Mouse (Mus musculus): ENCODE data around the gene Nfil3. TPM values are rescaled to one million over a fixed set of nuclear protein-coding genes. Genes with fewer than 3 reads are reported as not detected.

The Nfil3 gene
- total and polyA plus RNA-seq, 3 experiments = 23.5 to 34.6 (median 30.0) TPM

- Histone ChIP-seq H3K9ac (ENCODE audit: insufficient read depth, low read depth) (no peak overlapping the region), H3K4me1 (ENCODE audit: control insufficient read depth in 1 of 2, insufficient read depth in 2 of 2) (peaks cover 29 to 77% of the 10 kb centered on the region in 2 experiments), H3K4me2 (ENCODE audit: insufficient read depth, low read depth, poor library complexity, severe bottlenecking) (no peak overlapping the region), H3K36me3 (replicated peaks in 1 of 2; ENCODE audit: control insufficient read depth in 1 of 2, insufficient read depth in 1 of 2, low read length in 1 of 2) (peaks cover 26 to 78% of the 10 kb centered on the region in 2 experiments), H3K4me3 (replicated peaks in 1 of 3; ENCODE audit: low read depth in 2 of 3, low read length in 2 of 3, poor library complexity in 1 of 3) (no peak overlapping the region), H3K9me3 (replicated peaks; ENCODE audit: low read length) (no peaks in the 10 kb centered on the region), H3K79me2 (replicated peaks; ENCODE audit: control insufficient read depth, extremely low read depth, insufficient read depth, poor library complexity, severe bottlenecking) (peaks cover 81% of the 10 kb centered on the region), H3K27me3 (replicated peaks) (no peaks in the 10 kb centered on the region), H3K27ac (ENCODE audit: insufficient read depth, low read depth) (no peak overlapping the region)
- DNase-seq (ENCODE audit: extremely low read depth) = no peak
- TF ChIP-seq ZNF384 (IDR thresholded peaks at IDR 0.05; ENCODE audit: low read depth, low read length) (no peak), MAZ (IDR thresholded peaks at IDR 0.05; ENCODE audit: low read depth, low read length) (no peak), GABPA (IDR thresholded peaks at IDR 0.05; ENCODE audit: insufficient replicate concordance, low read depth, low read length) (no peak), MEF2A (IDR thresholded peaks at IDR 0.05; ENCODE audit: borderline replicate concordance, low read depth, low read length) (no peak), ZC3H11A (IDR thresholded peaks at IDR 0.05; ENCODE audit: low read depth, low read length) (no peak), EP300 (IDR thresholded peaks at IDR 0.05; ENCODE audit: low read length) (no peak), TBP (conservative IDR thresholded peaks at IDR 0.05; ENCODE audit: low read depth, low read length) (no peak)
- dilution Hi-C loops (cut with MboI; ENCODE audit: extremely low pct_ligation_motif_present, extremely low pct_unique_long_range_greater_than_20kb, low sequenced_read_pairs) = no loop called here
- in situ Hi-C loops (cut with MboI; ENCODE audit: low pct_ligation_motif_present, low pct_unique_long_range_greater_than_20kb, low sequenced_read_pairs) = loop anchor here (5.0 to 10.0 kb wide), 2 partner anchors 55 to 118 kb away; no protein-coding TSS in a partner anchor
Observed at GRCm38 (mm10) chr13:52972626-52973025, 8.2 kb downstream of the Nfil3 start.

GRCm38 (mm10) chr13:52970876-52971275, 10.0 kb downstream of the Nfil3 start:
- Histone ChIP-seq H3K4me3 (replicated peaks in 1 of 3; ENCODE audit: low read depth in 2 of 3, low read length in 2 of 3, poor library complexity in 1 of 3) (no peak overlapping the region), H3K4me2 (ENCODE audit: insufficient read depth, low read depth, poor library complexity, severe bottlenecking) (no peak overlapping the region), H3K27me3 (replicated peaks) (no peaks in the 10 kb centered on the region), H3K4me1 (ENCODE audit: control insufficient read depth in 1 of 2, insufficient read depth in 2 of 2) (peaks cover 29 to 59% of the 10 kb centered on the region in 2 experiments), H3K36me3 (replicated peaks in 1 of 2; ENCODE audit: control insufficient read depth in 1 of 2, insufficient read depth in 1 of 2, low read length in 1 of 2) (peaks cover 40 to 87% of the 10 kb centered on the region in 2 experiments), H3K9ac (ENCODE audit: insufficient read depth, low read depth) (no peak overlapping the region), H3K79me2 (replicated peaks; ENCODE audit: control insufficient read depth, extremely low read depth, insufficient read depth, poor library complexity, severe bottlenecking) (peaks cover 67% of the 10 kb centered on the region), H3K27ac (ENCODE audit: insufficient read depth, low read depth) (no peak overlapping the region), H3K9me3 (replicated peaks; ENCODE audit: low read length) (no peaks in the 10 kb centered on the region)
- dilution Hi-C loops (cut with MboI; ENCODE audit: extremely low pct_ligation_motif_present, extremely low pct_unique_long_range_greater_than_20kb, low sequenced_read_pairs) (no loop called here), in situ Hi-C loops (cut with MboI; ENCODE audit: low pct_ligation_motif_present, low pct_unique_long_range_greater_than_20kb, low sequenced_read_pairs) (loop anchor here (5.0 to 10.0 kb wide), 2 partner anchors 54 to 116 kb away; no protein-coding TSS in a partner anchor)
- no peak for DNase-seq (ENCODE audit: extremely low read depth)
- TF ChIP-seq MAFK (IDR thresholded peaks at IDR 0.05; ENCODE audit: insufficient replicate concordance, low read length) (no peak), BHLHE40 (IDR thresholded peaks at IDR 0.05; ENCODE audit: low read depth, low read length) (no peak), MAX (IDR thresholded peaks at IDR 0.05; ENCODE audit: low read length) (no peak), MYC (IDR thresholded peaks at IDR 0.05; ENCODE audit: low read depth, low read length) (no peak), KAT2A (IDR thresholded peaks at IDR 0.05; ENCODE audit: insufficient replicate concordance, low read length) (no peak), HCFC1 (IDR thresholded peaks at IDR 0.05; ENCODE audit: low read depth, low read length) (no peak), E2F4 (IDR thresholded peaks at IDR 0.05; ENCODE audit: insufficient replicate concordance, low read depth, low read length) (no peak), CTCF (conservative IDR thresholded peaks at IDR 0.05 in 1 of 2, IDR thresholded peaks at IDR 0.05 in 1 of 2; ENCODE audit: low read depth in 2 of 2, low read length in 2 of 2) (no peak), MEF2A (IDR thresholded peaks at IDR 0.05; ENCODE audit: borderline replicate concordance, low read depth, low read length) (no peak), USF1 (IDR thresholded peaks at IDR 0.05; ENCODE audit: low read depth, low read length) (no peak), IRF4 (IDR thresholded peaks at IDR 0.05; ENCODE audit: low read depth, low read length) (no peak), POLR2AphosphoS2 (IDR thresholded peaks at IDR 0.05; ENCODE audit: low read depth, low read length) (no peak), TBP (conservative IDR thresholded peaks at IDR 0.05; ENCODE audit: low read depth, low read length) (no peak), ZKSCAN1 (IDR thresholded peaks at IDR 0.05; ENCODE audit: borderline replicate concordance, low read depth, low read length) (no peak), PAX5 (IDR thresholded peaks at IDR 0.05; ENCODE audit: low read length) (no peak), JUND (conservative IDR thresholded peaks at IDR 0.05; ENCODE audit: low read depth, low read length) (no peak), ELF1 (IDR thresholded peaks at IDR 0.05; ENCODE audit: low read depth, low read length) (no peak)
